Mouse (Mus musculus) thymus, adult 2 months (tissue): ENCODE measurements around the gene Ankrd2. TPM values are rescaled to one million over a fixed set of nuclear protein-coding genes. Genes with fewer than 3 reads are reported as not detected.

Source experiments
- DNase-seq: peaks from one replicate; pipeline ENCODE4 v3.0.0; 2021
- H3K27ac ChIP-seq: fragments of 200-500 bp; 2 replicates; pipeline ENCODE4 v1.5.1; 2012; ENCODE audit warnings: low read length, control low read depth; ENCODE audit not compliant: control insufficient read depth, insufficient read depth
- H3K27me3 ChIP-seq: fragments of 200-500 bp; 2 replicates; pipeline ENCODE4 v1.6.1; 2012; ENCODE audit warnings: mild to moderate bottlenecking, low read length, moderate library complexity, mixed read lengths; ENCODE audit not compliant: control insufficient read depth, insufficient read depth
- H3K36me3 ChIP-seq: fragments of 200-500 bp; 2 replicates; pipeline ENCODE4 v1.6.1; 2012; ENCODE audit warnings: mild to moderate bottlenecking, low read length, moderate library complexity; ENCODE audit not compliant: control insufficient read depth, insufficient read depth
- H3K4me1 ChIP-seq: fragments of 200-500 bp; replicated peaks from 2 replicates; pipeline ENCODE4 v1.6.1; 2012; ENCODE audit warnings: low read length; ENCODE audit not compliant: control insufficient read depth, insufficient read depth
- H3K4me3 ChIP-seq: fragments of 200-500 bp; 2 replicates; pipeline ENCODE4 v1.5.1; 2012; ENCODE audit warnings: mild to moderate bottlenecking, low read length, control low read depth, moderate library complexity; ENCODE audit not compliant: control insufficient read depth, insufficient read depth
- CTCF ChIP-seq: fragments of 200-500 bp; IDR thresholded peaks from 2 replicates; pipeline ENCODE4 v1.5.1; 2012; ENCODE audit warnings: mild to moderate bottlenecking, control low read depth, low read length, moderate library complexity, borderline replicate concordance; ENCODE audit not compliant: control insufficient read depth, poor library complexity, insufficient read depth; ENCODE audit errors: extremely low read depth
- POLR2A ChIP-seq: fragments of 200-500 bp; IDR thresholded peaks from 2 replicates; pipeline ENCODE4 v1.6.1; 2012; ENCODE audit warnings: mild to moderate bottlenecking, low read length, control low read depth, moderate library complexity; ENCODE audit not compliant: control insufficient read depth, poor library complexity, insufficient read depth; ENCODE audit errors: extremely low read depth
- WGBS: fragments of 180-500 bp; shearing (Covaris S2); methylation state at CpG from one replicate; pipeline ENCODE4 v1.1.7; 2018; 5-methylcytosine and 5-hydroxymethylcytosine counted together
- polyA plus RNA-seq: library from polyadenylated mRNA; depleted of rRNA; stranded (reverse); fragments of >200 nt; gene quantifications from 2 replicates; pipeline ENCODE4 v1.2.3, GENCODE M21; 2012

Gene Ankrd2
- polyA plus RNA-seq, 1 experiment = 0.20 TPM

DNA sequence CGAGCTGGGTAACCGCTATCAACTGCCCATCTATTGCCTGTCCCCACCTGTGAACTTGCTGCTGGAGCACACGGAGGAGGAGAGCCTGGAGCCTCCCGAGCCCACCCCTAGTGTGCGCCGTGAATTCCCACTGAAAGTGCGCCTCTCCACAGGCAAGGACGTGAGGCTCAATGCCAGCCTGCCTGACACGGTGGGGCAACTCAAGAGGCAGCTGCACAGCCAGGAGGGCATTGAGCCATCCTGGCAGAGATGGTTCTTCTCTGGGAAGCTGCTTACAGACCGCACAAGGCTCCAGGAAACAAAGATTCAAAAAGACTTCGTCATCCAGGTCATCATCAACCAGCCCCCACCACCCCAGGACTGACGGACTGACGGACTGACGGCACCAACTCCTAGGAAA lies 2.2 kb upstream of the Ankrd2 start:
- Histone ChIP-seq H3K4me1 (no peaks in the 10 kb centered on the region; the same call in 1 of the 2 replicates), H3K4me3 (no peak overlapping the region), H3K36me3 (no peaks in the 10 kb centered on the region), H3K27me3 (no peaks in the 10 kb centered on the region), H3K27ac (no peak overlapping the region)
- WGBS = 98% methylated on average over 14 of the region's 14 CpGs
- no peak for TF ChIP-seq CTCF
- TF ChIP-seq POLR2A = no peak
- no peak for DNase-seq

DNA sequence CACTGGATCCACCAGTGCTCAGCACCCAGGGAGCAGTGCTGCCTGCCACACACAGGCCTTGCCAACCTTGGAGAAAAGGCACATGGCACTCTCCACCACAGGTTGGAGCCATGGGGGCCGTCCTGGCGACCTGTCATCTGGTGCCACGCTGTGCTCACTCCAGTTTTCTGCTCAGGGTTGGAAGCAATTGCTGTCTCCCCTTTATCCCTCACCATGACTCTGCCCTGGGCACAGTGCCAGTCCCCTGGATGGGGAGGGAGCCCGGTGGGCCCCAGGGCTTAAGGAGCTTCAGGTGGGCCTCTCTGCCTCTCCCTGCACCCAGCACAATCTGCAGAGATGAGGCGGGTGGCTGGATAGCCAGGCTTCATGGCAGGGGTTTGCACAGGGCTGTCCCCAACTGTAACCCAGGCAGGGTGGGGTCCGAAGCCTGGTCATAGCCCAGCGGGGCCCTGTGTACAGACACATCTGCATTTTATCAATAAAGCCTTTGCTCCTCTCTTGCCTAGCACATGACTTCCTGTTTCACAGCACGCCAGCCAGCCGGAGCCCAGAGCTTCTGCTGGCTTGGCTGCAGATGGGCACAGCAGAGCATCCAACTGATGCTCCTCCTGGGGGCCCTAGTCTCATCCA lies 1.5 kb upstream of the Ankrd2 start:
- TF ChIP-seq CTCF = no peak
- no peak for TF ChIP-seq POLR2A
- H3K27ac ChIP-seq = no peak overlapping the region
- H3K27me3 ChIP-seq = no peaks in the 10 kb centered on the region
- 76% methylated on average over 9 of the region's 9 CpGs for WGBS
- no peaks in the 10 kb centered on the region; the same call in 1 of the 2 replicates for H3K4me1 ChIP-seq
- H3K4me3 ChIP-seq = no peak overlapping the region
- DNase-seq = no peak
- H3K36me3 ChIP-seq = no peaks in the 10 kb centered on the region

DNA sequence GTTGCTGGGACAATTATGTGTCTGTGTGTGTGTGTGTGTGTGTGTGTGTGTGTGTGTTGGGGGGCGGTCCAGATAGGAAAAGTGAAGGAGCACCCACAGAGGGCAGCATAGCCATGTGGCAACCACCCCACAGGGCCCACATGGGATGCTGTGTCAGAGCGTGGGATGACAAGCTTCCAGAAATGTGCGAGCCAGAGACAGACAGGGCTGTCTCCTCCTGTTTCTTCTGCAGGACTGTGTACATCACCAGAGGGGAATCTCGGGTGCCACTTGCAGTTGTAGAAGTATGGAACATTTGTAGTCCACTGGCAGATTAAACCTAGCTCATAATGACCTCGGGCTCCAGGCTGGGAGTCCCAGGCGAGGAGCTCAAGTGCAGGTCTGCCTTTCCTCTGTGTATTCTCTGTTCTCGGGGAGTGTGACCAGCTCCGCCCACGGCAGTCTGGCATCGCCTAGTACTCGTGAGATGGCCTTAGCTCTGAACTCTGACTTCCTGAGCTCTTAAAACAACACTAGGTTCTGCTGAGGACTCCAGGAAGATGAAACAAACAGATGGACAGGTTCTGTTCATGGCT lies 832 bp upstream of the Ankrd2 start:
- DNase-seq = no peak
- H3K4me3 ChIP-seq = no peak overlapping the region
- no peak overlapping the region for H3K27ac ChIP-seq
- 82% methylated on average over 11 of the region's 11 CpGs for WGBS
- TF ChIP-seq POLR2A (no peak), CTCF (no peak)
- H3K27me3 ChIP-seq = no peaks in the 10 kb centered on the region
- no peaks in the 10 kb centered on the region; the same call in 1 of the 2 replicates for H3K4me1 ChIP-seq
- no peaks in the 10 kb centered on the region for H3K36me3 ChIP-seq

DNA sequence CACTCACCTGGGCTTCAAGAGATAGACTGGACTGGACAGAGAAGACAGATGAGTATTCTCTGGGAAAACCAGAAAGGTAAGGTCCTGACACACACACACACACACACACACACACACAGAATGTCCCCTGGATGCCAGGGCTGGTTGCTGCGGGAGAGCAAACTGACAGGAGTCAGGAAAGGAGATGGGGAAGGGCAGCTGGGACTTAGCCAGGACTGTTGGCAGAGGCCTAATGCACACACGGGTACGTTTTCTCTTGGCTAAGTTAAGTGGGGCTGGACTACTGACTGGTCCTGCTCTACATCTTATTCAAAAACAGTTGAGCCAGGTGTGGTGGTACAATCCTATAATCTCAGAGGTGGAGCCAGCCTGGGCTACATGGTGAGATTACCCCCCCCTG lies 557 bp downstream of the Ankrd2 start:
- Histone ChIP-seq H3K27me3 (no peaks in the 10 kb centered on the region), H3K4me1 (no peaks in the 10 kb centered on the region; the same call in 1 of the 2 replicates), H3K36me3 (no peaks in the 10 kb centered on the region), H3K27ac (no peak overlapping the region), H3K4me3 (no peak overlapping the region)
- DNase-seq = no peak
- no peak for TF ChIP-seq CTCF
- no peak for TF ChIP-seq POLR2A
- WGBS = 91% methylated on average over 3 of the region's 3 CpGs

DNA sequence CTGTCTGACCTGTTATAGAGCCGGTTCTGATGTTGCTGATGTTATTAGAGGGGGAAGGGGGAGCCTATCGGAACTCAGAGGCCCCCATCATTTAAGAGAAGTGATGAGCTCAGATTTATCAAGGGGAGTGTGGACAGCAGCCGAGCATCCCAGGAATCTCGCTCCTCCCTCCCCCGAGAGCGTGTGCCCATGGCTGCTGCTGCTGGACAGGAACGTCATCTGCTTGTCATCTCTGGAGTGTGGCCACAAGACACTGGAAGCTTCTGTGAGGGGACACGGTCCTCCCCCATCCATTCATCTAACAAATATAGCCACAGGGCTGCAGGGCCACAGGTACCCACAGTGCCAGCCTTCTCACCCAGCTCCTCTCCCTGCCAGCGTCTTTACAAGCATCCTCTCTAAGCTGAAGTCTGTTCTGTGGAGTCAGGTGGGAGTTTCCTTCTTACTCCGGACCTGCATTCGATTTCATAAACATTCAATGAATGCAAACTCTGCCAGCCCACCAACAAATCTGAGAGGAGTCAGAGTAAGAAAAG lies 1.4 kb downstream of the Ankrd2 start:
- TF ChIP-seq CTCF (no peak), POLR2A (no peak)

DNA sequence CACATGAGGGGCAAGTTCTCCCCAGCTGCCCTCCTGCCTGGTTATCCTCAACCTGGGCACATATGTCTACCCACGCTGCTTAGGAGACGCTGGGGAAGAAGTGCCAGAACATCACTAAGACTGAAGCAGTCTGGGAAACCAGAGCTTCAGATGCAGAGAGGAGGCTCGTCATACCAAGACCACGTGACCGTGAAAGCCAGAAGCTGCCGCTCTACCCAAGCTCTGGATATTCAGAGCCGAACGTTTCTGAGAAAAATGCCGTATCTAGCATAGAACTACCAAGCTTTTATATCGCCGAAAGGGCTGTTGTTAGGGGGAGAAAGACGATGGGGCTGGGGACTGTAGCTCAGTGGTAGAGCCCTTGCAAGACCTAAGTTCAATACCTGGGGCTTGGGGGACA lies 2.5 kb downstream of the Ankrd2 start:
- Histone ChIP-seq H3K4me3 (no peak overlapping the region), H3K27me3 (no peaks in the 10 kb centered on the region), H3K4me1 (no peaks in the 10 kb centered on the region; the same call in 1 of the 2 replicates), H3K27ac (no peak overlapping the region), H3K36me3 (no peaks in the 10 kb centered on the region)
- TF ChIP-seq CTCF = no peak
- TF ChIP-seq POLR2A = no peak
- WGBS = 86% methylated on average over 12 of the region's 12 CpGs
- no peak for DNase-seq

More for the DNA sequence above, 1.4 kb downstream of the Ankrd2 start:
- WGBS = 89% methylated on average over 11 of the region's 11 CpGs
- Histone ChIP-seq H3K36me3 (no peaks in the 10 kb centered on the region), H3K4me1 (no peaks in the 10 kb centered on the region; the same call in 1 of the 2 replicates), H3K27me3 (no peaks in the 10 kb centered on the region), H3K27ac (no peak overlapping the region), H3K4me3 (no peak overlapping the region)
- no peak for DNase-seq
